Mouse (Mus musculus): Measurements from ENCODE around the gene Abr.

DNA sequence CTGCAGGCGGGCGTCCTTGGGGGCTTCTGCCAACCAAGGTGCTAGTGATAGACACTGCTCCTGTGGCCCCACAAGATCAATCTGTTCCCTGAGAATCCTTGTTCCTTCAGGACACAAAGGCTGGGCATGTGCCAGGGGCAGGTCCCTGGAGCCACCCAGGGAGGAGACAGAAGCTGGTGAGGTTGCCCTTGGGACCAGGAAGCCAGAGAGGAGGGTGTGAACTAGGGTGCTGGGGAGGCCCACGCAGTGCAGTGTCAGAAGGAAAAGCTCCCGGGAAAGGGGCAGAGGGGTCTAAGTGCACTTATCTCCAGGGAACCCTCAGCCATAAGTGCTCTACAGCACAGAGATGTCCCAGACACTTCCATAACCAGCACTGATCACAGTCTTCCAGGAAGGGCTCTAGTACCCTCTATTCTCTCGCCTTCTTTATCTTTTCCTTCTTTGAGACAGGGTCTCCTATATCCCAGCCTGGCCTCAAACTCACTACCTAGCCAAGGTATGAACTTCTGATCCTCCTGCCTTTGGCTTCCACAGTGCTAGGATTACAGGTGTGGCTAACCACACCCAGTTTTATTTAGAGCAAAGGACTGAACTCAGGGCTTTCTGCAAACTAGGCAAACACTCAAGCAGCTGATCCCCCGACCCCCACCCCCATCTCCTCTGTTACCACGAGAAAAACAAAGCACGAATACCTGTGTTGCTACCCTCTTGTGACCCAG is 145.6 kb downstream of the Abr start:
- TF ChIP-seq CTCF (IDR thresholded peaks at IDR 0.05; ENCODE audit: borderline replicate concordance, extremely low read depth, insufficient read depth, insufficient read length) (no peak), POLR2A (IDR thresholded peaks at IDR 0.05; ENCODE audit: borderline replicate concordance, extremely low read depth, insufficient read depth, insufficient read length, poor library complexity, severe bottlenecking) (no peak)

Data from brain, embryonic 14.5 days (tissue).